Mouse (Mus musculus) ovary, postnatal 14 days (tissue): ENCODE data around the gene Reep1.
A peak's percentile ranks its signal among the peaks of the same experiment; 100 is the strongest.

Experiments
- DNase-seq: peaks from one replicate; pipeline ENCODE4 v3.0.0; 2022; ENCODE audit warnings: low spot score

Gene Reep1

GRCm38 (mm10) chr6:71737202-71737601 is 29.8 kb downstream of the Reep1 start:
- no peak for DNase-seq

DNA sequence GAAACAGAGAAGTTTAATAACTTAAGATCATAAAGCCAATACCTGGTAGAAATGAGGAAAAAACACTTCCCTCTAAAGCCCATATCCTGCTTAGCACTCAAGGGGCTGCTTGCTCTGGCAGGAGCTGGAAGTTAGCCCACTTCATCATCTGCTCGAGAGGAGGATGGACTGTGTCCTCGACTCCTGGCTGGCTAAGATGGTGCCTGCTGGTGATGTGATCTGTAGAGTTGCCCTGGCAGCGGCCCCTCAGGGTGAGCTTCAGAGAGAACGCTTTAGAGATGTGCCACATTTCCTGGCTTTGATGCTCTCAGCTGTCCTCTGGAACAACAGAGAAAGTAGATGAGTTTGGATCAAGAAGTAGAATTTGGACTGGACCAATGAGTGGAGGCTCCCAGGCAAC is 31.2 kb downstream of the Reep1 start:
- no peak for DNase-seq

DNA sequence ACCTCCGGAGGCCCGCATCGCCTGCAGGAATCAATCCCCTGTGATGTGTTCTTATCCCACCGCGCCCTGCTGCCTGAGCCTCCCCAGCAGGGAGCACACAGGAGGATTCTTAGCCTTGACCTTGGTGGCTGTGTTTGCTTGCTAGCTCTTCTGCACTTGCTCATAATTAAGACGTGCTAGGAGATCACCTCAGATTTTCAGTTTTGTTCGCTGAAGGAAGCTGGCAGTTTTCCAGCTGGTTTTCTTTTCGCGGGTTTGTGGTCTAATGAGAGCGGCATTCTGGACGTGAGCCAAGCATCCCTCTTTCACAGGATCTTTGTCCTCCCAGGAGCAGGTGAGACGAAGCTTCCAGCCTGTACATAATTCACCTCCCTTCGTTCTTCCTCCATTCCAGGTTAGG is 33.6 kb downstream of the Reep1 start:
- DNase-seq = no peak

GRCm38 (mm10) chr6:71741998-71742636 is 34.8 kb downstream of the Reep1 start:
- DNase-seq = no peak

DNA sequence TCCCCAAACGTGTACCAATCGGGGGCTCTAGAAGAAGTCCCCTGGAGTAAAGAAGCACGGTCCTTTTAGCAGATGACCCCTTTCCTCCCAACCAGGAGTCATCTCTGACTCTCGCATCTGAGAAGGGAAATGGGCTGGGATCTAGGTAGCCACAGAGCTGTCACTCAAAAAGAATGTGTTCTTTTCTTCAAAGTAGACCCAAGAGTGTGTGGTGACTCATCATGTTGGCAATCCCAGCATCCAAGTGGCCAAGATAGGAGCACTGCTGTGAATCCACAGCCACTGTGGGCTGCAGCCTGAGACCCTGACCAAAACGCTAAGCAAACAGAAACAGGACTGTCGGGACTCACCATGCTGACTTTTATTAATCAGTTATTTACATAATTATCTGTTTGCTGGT is 37.6 kb downstream of the Reep1 start:
- no peak for DNase-seq

DNA sequence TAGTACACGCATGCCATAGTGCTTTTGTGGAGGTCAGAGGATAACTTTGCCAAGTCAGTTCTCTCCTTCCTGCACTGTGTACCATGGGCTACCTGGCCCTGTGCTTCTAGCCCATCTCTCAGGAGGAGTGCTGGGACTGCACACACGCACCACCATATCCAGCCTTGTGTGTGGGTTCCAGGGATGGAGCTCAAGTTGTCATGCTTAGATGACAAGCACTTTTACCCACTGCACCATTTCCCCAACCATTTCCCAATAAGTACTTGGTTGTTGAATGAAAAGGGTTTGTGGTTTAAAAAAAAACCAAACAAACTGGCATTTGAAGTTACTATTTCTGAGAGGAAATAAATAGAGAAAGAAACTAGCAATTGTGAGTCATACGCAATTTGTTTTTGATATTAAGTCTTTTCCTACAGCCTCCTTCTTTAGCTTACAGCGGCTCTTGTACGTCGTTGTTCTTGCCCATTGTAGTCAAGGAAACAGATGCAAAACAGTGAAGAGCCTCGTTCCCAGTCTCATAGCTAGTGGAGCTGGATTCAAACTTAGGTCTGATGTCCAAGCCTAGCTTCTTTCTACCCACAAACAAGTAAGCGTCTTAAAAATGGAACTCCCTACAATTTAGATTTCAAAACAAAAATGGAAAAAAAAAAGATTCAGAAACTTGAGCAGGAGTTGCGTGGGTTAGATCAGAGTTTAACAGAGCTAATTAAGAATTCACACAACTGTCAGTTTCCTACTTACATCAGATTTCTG is 38.3 kb downstream of the Reep1 start:
- DNase-seq = no peak

DNA sequence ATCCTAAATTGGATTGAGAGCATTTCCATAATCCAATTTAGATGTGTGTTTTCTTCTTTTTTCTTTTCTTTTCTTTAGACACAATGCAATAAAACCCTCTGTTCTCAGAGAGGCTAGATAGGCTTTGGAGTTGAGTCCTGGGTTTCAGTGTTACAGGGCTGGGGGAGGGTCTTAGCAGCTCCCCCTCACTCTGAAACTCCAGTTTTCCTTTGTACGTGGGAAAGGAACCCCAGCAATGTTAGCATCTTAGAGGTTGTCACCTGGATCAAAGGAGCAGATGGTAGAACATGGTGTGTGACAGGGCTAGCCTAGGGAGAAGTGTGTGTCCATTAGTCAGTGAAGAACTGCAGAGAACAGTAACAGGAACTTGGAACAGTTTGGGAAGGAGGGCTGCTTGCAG is 38.9 kb downstream of the Reep1 start:
- no peak for DNase-seq

- DNase-seq = no peak
These were observed 39.5 kb downstream of the Reep1 start for GRCm38 (mm10) chr6:71746846-71747245.

- DNase-seq = no peak
These were observed 44.2 kb downstream of the Reep1 start for GRCm38 (mm10) chr6:71751602-71752001.

- DNase-seq = peak; percentile 46
These were observed 45.6 kb downstream of the Reep1 start for GRCm38 (mm10) chr6:71752791-71753464.

- no peak for DNase-seq
These were observed 49.9 kb downstream of the Reep1 start for GRCm38 (mm10) chr6:71757039-71757894.

GRCm38 (mm10) chr6:71758780-71759179 is 51.4 kb downstream of the Reep1 start:
- no peak for DNase-seq

GRCm38 (mm10) chr6:71760073-71760472 is 52.7 kb downstream of the Reep1 start:
- DNase-seq = no peak

DNA sequence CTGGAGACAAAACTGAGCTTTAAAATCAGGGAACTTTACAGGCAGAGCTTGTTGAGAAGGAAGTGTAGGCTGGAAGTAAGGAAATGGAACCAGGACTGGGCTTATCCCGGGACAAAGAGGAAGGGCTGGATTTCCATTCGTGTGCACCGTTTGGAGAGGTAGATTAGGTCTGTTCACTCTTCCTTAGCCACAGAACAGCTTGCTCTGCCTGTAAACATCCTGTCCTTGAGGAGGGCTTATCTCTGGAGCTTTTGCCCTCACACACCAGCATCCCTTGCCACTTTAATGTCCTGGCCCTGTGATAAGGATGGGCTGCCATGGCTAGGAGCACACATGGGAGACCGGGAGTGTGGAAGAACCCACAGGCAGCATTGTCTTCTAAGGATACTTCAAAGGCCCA is 60.4 kb downstream of the Reep1 start:
- DNase-seq = no peak

GRCm38 (mm10) chr6:71769901-71770690 is 62.7 kb downstream of the Reep1 start:
- DNase-seq = no peak

GRCm38 (mm10) chr6:71770856-71771255 is 63.5 kb downstream of the Reep1 start:
- no peak for DNase-seq

DNA sequence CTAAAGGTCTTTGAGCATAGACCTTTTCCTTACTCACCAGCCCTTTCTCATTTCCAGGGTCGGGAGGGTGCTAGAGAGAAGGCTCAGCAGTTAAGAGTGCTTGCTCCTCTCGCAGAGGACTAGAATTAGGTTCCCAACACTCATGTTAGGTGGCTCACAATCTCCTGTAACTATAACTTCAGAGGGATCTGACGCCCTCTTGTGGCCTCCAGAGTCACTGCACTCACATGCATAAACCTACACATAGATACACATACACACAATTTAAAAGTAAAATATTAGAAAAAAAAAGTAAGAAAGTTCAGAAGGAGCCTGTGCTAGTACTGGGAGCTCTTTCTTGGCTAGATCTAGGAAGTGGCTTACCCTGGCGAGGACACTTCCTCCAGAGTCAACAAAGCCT is 63.9 kb downstream of the Reep1 start:
- no peak for DNase-seq

DNA sequence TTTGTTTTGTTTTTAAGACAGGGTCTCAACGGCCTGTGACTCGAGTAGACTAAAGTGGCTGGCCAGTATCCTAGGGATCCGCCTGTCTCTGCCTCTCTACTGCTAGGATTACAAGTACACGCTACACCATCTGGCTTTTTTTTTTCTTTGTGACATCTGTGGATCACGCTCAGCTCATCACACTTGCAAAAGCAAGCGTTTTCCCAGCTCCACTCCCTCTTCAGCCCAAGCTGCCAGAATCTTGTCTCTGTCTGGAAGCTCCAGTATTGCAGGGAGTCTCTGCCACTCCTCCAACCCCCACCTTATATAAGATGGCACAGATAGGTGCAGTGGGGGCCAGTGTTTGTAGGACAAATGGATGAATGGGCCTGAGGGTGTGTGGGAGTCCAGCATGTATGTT is 64.8 kb downstream of the Reep1 start:
- DNase-seq = no peak

- DNase-seq = no peak
These were observed 65.4 kb downstream of the Reep1 start for GRCm38 (mm10) chr6:71772636-71773208.

DNA sequence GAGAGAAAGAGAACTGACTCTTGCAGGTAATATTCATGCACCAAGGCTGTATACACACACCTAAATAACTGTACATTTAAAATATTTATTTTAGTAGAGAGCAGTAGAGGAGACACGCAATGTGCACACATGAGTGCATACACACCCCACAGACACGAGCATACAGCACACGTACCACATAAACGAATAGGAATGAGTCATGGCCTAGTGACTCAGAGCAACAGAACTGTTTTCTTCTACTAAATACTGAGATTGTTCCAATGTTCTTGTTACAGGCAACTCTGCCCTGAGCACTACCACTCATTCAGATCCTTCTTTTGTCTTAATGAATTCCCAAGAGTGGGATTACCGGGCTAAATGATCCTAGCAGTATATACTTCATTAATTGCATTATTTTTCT is 70.7 kb downstream of the Reep1 start:
- DNase-seq = no peak

GRCm38 (mm10) chr6:71779831-71780230 is 72.5 kb downstream of the Reep1 start:
- DNase-seq = no peak
